Mouse (Mus musculus) intestine, embryonic 16.5 days (tissue): ENCODE results near the gene Cldnd2. TPM values are rescaled to one million over a fixed set of nuclear protein-coding genes. Genes with fewer than 3 reads are reported as not detected.
A peak's percentile ranks its signal among the peaks of the same experiment; 100 is the strongest.

Experiments used
- ATAC-seq: fragments of 200-750 bp; cut with Nextera tagmentation; 2 replicates; pipeline ENCODE4 v1.8.0; 2017; ENCODE audit warnings: moderate TSS enrichment, moderate library complexity
- H3K27ac ChIP-seq: fragments of 300-500 bp; sonication (generic); 2 replicates; pipeline ENCODE4 v1.5.1; 2014; ENCODE audit warnings: mild to moderate bottlenecking, low read length
- H3K27me3 ChIP-seq: fragments of 300-500 bp; sonication (generic); replicated peaks from 2 replicates; pipeline ENCODE4 v1.6.1; 2014; ENCODE audit warnings: low read length, control low read depth, mixed read lengths; ENCODE audit not compliant: control insufficient read depth, insufficient read depth
- H3K36me3 ChIP-seq: fragments of 300-500 bp; sonication (generic); 2 replicates; pipeline ENCODE4 v1.6.1; 2014; ENCODE audit warnings: low read length, control low read depth; ENCODE audit not compliant: control insufficient read depth, insufficient read depth
- H3K4me1 ChIP-seq: fragments of 300-500 bp; sonication (generic); 2 replicates; pipeline ENCODE4 v1.6.1; 2014; ENCODE audit warnings: low read length, control low read depth, mixed read lengths; ENCODE audit not compliant: control insufficient read depth, insufficient read depth
- H3K4me2 ChIP-seq: fragments of 300-500 bp; sonication (generic); 2 replicates; pipeline ENCODE4 v1.6.1; 2014; ENCODE audit warnings: low read depth, low read length, control low read depth
- H3K4me3 ChIP-seq: fragments of 300-500 bp; sonication (generic); 2 replicates; pipeline ENCODE4 v1.5.1; 2014; ENCODE audit warnings: mild to moderate bottlenecking, low read length
- H3K9ac ChIP-seq: fragments of 300-500 bp; sonication (generic); 2 replicates; pipeline ENCODE4 v1.6.1; 2014; ENCODE audit warnings: low read depth, low read length
- H3K9me3 ChIP-seq: fragments of 300-500 bp; sonication (generic); 2 replicates; pipeline ENCODE4 v1.6.1; 2016; ENCODE audit warnings: low read length, control low read depth; ENCODE audit not compliant: control insufficient read depth
- WGBS: fragments of 180-500 bp; shearing (Covaris S2); extraction: QIAGEN DNeasy Blood & Tissue Kit; methylation state at CpG from one replicate; pipeline ENCODE4 v1.1.7; 2014; 5-methylcytosine and 5-hydroxymethylcytosine counted together
- polyA plus RNA-seq: library from polyadenylated mRNA; unstranded; fragments of >200 nt; fragmentation: Nextera tagmentation; extraction: Ambion mirVana; gene quantifications from 2 replicates; pipeline ENCODE4 v1.2.1, GENCODE M21; 2015

Cldnd2 gene
- polyA plus RNA-seq, 1 experiment from 2014 or later = not detected

GRCm38 (mm10) chr7:43442684-43443083 lies 2.1 kb downstream of the Cldnd2 start:
- Histone ChIP-seq H3K9ac (peak overlapping the region; percentile 78), H3K4me1 (peaks cover 18% of the 10 kb centered on the region), H3K36me3 (no peaks in the 10 kb centered on the region), H3K27me3 (no peaks in the 10 kb centered on the region), H3K27ac (peak overlapping the region; percentile 100), H3K4me3 (peak overlapping the region; percentile 65), H3K9me3 (no peaks in the 10 kb centered on the region), H3K4me2 (peak overlapping the region; percentile 88)
- 0 out of 2 replicates have a peak, but pooled peaks have one; percentile 4 for ATAC-seq
- 6% methylated on average over 9 of the region's 9 CpGs for WGBS

GRCm38 (mm10) chr7:43443126-43443916 lies 2.7 kb downstream of the Cldnd2 start:
- no peaks in the 10 kb centered on the region for H3K9me3 ChIP-seq
- H3K36me3 ChIP-seq = no peaks in the 10 kb centered on the region
- peak overlapping the region; percentile 65 for H3K4me3 ChIP-seq
- H3K4me1 ChIP-seq = peaks cover 18% of the 10 kb centered on the region
- peak; percentile 95 for ATAC-seq
- H3K4me2 ChIP-seq = peak overlapping the region; percentile 88
- under 1% methylated on average over 36 of the region's 36 CpGs for WGBS
- H3K27ac ChIP-seq = peak overlapping the region; percentile 100
- H3K27me3 ChIP-seq = no peaks in the 10 kb centered on the region
- H3K9ac ChIP-seq = peak overlapping the region; percentile 78

GRCm38 (mm10) chr7:43443917-43444293 lies 3.3 kb downstream of the Cldnd2 start, which contains the start of the genes Etfb and Gm45233:
TSS of gene Etfb (plus strand) at chr7:43444083.
TSS of gene Gm45233 (plus strand) at chr7:43444128.
- Histone ChIP-seq H3K4me1 (peaks cover 18% of the 10 kb centered on the region), H3K9me3 (no peaks in the 10 kb centered on the region), H3K4me2 (peak within 1 kb of the TSS; percentile 88), H3K4me3 (peak within 1 kb of the TSS; percentile 65), H3K9ac (peak within 1 kb of the TSS; percentile 78), H3K27ac (peak within 1 kb of the TSS; percentile 100), H3K27me3 (no peaks in the 10 kb centered on the region), H3K36me3 (no peaks in the 10 kb centered on the region)
- WGBS = 0% methylated on average over 27 of the region's 27 CpGs
- peak; percentile 98 for ATAC-seq

GRCm38 (mm10) chr7:43447801-43448200 lies 7.2 kb downstream of the Cldnd2 start:
- Histone ChIP-seq H3K27ac (no peak overlapping the region), H3K36me3 (peaks cover 3% of the 10 kb centered on the region; the same call in 1 of the 2 replicates), H3K4me1 (peaks cover 12% of the 10 kb centered on the region), H3K4me2 (no peak overlapping the region), H3K9me3 (no peaks in the 10 kb centered on the region), H3K4me3 (no peak overlapping the region), H3K27me3 (no peaks in the 10 kb centered on the region), H3K9ac (no peak overlapping the region)
- 82% methylated on average over 4 of the region's 4 CpGs for WGBS
- ATAC-seq = no peak

GRCm38 (mm10) chr7:43448246-43448645 lies 7.7 kb downstream of the Cldnd2 start:
- Histone ChIP-seq H3K9me3 (no peaks in the 10 kb centered on the region), H3K4me2 (no peak overlapping the region), H3K27me3 (no peaks in the 10 kb centered on the region), H3K4me1 (peaks cover 9% of the 10 kb centered on the region), H3K4me3 (no peak overlapping the region), H3K36me3 (peaks cover 8% of the 10 kb centered on the region; the same call in 1 of the 2 replicates), H3K9ac (no peak overlapping the region), H3K27ac (no peak overlapping the region)
- ATAC-seq = no peak
- WGBS = 79% methylated on average over 2 of the region's 3 CpGs

GRCm38 (mm10) chr7:43449811-43450210 lies 9.2 kb downstream of the Cldnd2 start:
- Histone ChIP-seq H3K9me3 (no peaks in the 10 kb centered on the region), H3K36me3 (peaks cover 10% of the 10 kb centered on the region; the same call in 1 of the 2 replicates), H3K4me2 (no peak overlapping the region), H3K9ac (no peak overlapping the region), H3K4me1 (peaks cover 3% of the 10 kb centered on the region), H3K27ac (no peak overlapping the region), H3K27me3 (no peaks in the 10 kb centered on the region), H3K4me3 (no peak overlapping the region)
- 95% methylated on average over 2 of the region's 2 CpGs for WGBS
- ATAC-seq = no peak

GRCm38 (mm10) chr7:43451726-43452125 lies 11.1 kb downstream of the Cldnd2 start:
- WGBS = 95% methylated on average over 11 of the region's 11 CpGs
- H3K9me3 ChIP-seq = no peaks in the 10 kb centered on the region

GRCm38 (mm10) chr7:43452609-43453008 lies 12.0 kb downstream of the Cldnd2 start:
- no peaks in the 10 kb centered on the region for H3K4me1 ChIP-seq
- ATAC-seq = no peak
- 52% methylated on average over 4 of the region's 4 CpGs for WGBS
- no peak overlapping the region for H3K9ac ChIP-seq
- H3K27ac ChIP-seq = no peak overlapping the region
- no peak overlapping the region for H3K4me3 ChIP-seq
- H3K36me3 ChIP-seq = peaks cover 13% of the 10 kb centered on the region; the same call in 1 of the 2 replicates
- H3K4me2 ChIP-seq = no peak overlapping the region
- no peaks in the 10 kb centered on the region for H3K9me3 ChIP-seq
- no peaks in the 10 kb centered on the region for H3K27me3 ChIP-seq

More at GRCm38 (mm10) chr7:43451726-43452125, 11.1 kb downstream of the Cldnd2 start:
- H3K4me1 ChIP-seq = no peaks in the 10 kb centered on the region
- no peak for ATAC-seq
- no peaks in the 10 kb centered on the region for H3K27me3 ChIP-seq
- H3K4me3 ChIP-seq = no peak overlapping the region
- peaks cover 13% of the 10 kb centered on the region; the same call in 1 of the 2 replicates for H3K36me3 ChIP-seq
- H3K4me2 ChIP-seq = no peak overlapping the region
- no peak overlapping the region for H3K27ac ChIP-seq
- H3K9ac ChIP-seq = no peak overlapping the region

GRCm38 (mm10) chr7:43453599-43454355 lies 13.2 kb downstream of the Cldnd2 start:
- H3K27me3 ChIP-seq = no peaks in the 10 kb centered on the region
- ATAC-seq = peak; percentile 34; the same call in 1 of the 2 replicates
- no peak overlapping the region for H3K9ac ChIP-seq
- no peak overlapping the region for H3K27ac ChIP-seq
- WGBS = 84% methylated on average over 14 of the region's 14 CpGs
- no peak overlapping the region for H3K4me2 ChIP-seq
- H3K4me1 ChIP-seq = no peaks in the 10 kb centered on the region
- no peak overlapping the region for H3K4me3 ChIP-seq
- H3K9me3 ChIP-seq = no peaks in the 10 kb centered on the region
- peaks cover 17% of the 10 kb centered on the region; the same call in 1 of the 2 replicates for H3K36me3 ChIP-seq
